Mouse (Mus musculus): ENCODE measurements around the gene Tmem263. TPM values are rescaled to one million over a fixed set of nuclear protein-coding genes. Genes with fewer than 3 reads are reported as not detected.

Gene Tmem263
- polyA plus RNA-seq (2016; fragmentation: Nextera tagmentation; extraction: Ambion mirVana) = 45.3 and 49.3 TPM in 2 replicates

- peak within 1 kb of the TSS; percentile 98 for H3K27ac ChIP-seq
- peak; percentile 95 for DNase-seq (ENCODE audit: low spot score)
- peak within 1 kb of the TSS; percentile 98 for H3K4me3 ChIP-seq
- no peaks in the 10 kb centered on the region for H3K27me3 ChIP-seq (ENCODE audit: insufficient read depth, poor library complexity, severe bottlenecking)
- H3K36me3 ChIP-seq = no peaks in the 10 kb centered on the region
- no peaks in the 10 kb centered on the region for H3K9me3 ChIP-seq
- H3K4me1 ChIP-seq (replicated peaks) = peaks cover 20% of the 10 kb centered on the region
- WGBS = under 1% methylated on average over 84 of the region's 96 CpGs
These were observed at the start of gene Tmem263, which contains the start of gene Fhl4 for GRCm38 (mm10) chr10:85102247-85103084. Gene Tmem263 (plus strand): TSS chr10:85102627. Gene Fhl4 (minus strand): TSS chr10:85102495.

GRCm38 (mm10) chr10:85054876-85055275 is 47.6 kb upstream of the Tmem263 start:
- no peak for DNase-seq (ENCODE audit: low spot score)
- no peaks in the 10 kb centered on the region for H3K36me3 ChIP-seq
- WGBS = 91% methylated on average over 2 of the region's 2 CpGs

GRCm38 (mm10) chr10:85071605-85072152 is 30.7 kb upstream of the Tmem263 start:
- Histone ChIP-seq H3K4me3 (no peak overlapping the region), H3K4me1 (replicated peaks) (no peaks in the 10 kb centered on the region), H3K9me3 (no peaks in the 10 kb centered on the region), H3K27me3 (ENCODE audit: insufficient read depth, poor library complexity, severe bottlenecking) (no peaks in the 10 kb centered on the region), H3K27ac (no peak overlapping the region), H3K36me3 (no peaks in the 10 kb centered on the region)
- WGBS = 58% methylated on average over 4 of the region's 4 CpGs
- no peak for DNase-seq (ENCODE audit: low spot score)

More at GRCm38 (mm10) chr10:85054876-85055275, 47.6 kb upstream of the Tmem263 start:
- no peak overlapping the region for H3K27ac ChIP-seq
- no peaks in the 10 kb centered on the region; the same call in 1 of the 2 replicates for H3K27me3 ChIP-seq (ENCODE audit: insufficient read depth, poor library complexity, severe bottlenecking)
- H3K4me1 ChIP-seq (replicated peaks) = no peaks in the 10 kb centered on the region
- H3K9me3 ChIP-seq = no peaks in the 10 kb centered on the region
- H3K4me3 ChIP-seq = no peak overlapping the region

- Histone ChIP-seq H3K36me3 (no peaks in the 10 kb centered on the region), H3K27me3 (ENCODE audit: insufficient read depth, poor library complexity, severe bottlenecking) (no peaks in the 10 kb centered on the region), H3K9me3 (no peaks in the 10 kb centered on the region), H3K4me3 (peak overlapping the region; percentile 98), H3K4me1 (replicated peaks) (peaks cover 20% of the 10 kb centered on the region), H3K27ac (peak overlapping the region; percentile 98)
- DNase-seq (ENCODE audit: low spot score) = no peak
- WGBS = 2% methylated on average over 10 of the region's 10 CpGs
These were observed 586 bp upstream of the Tmem263 start for GRCm38 (mm10) chr10:85101841-85102240.

GRCm38 (mm10) chr10:85103085-85103885 is 858 bp downstream of the Tmem263 start:
- Histone ChIP-seq H3K9me3 (no peaks in the 10 kb centered on the region), H3K27me3 (ENCODE audit: insufficient read depth, poor library complexity, severe bottlenecking) (no peaks in the 10 kb centered on the region), H3K4me1 (replicated peaks) (peaks cover 20% of the 10 kb centered on the region), H3K27ac (peak overlapping the region; percentile 98), H3K36me3 (no peaks in the 10 kb centered on the region), H3K4me3 (peak overlapping the region; percentile 98)
- peak; percentile 56 for DNase-seq (ENCODE audit: low spot score)
- WGBS = under 1% methylated on average over 34 of the region's 34 CpGs

GRCm38 (mm10) chr10:85114409-85114808 is 12.0 kb downstream of the Tmem263 start:
- no peak overlapping the region for H3K4me3 ChIP-seq
- no peaks in the 10 kb centered on the region for H3K9me3 ChIP-seq
- DNase-seq (ENCODE audit: low spot score) = no peak
- WGBS = 87% methylated on average over 4 of the region's 4 CpGs
- H3K27ac ChIP-seq = no peak overlapping the region
- no peaks in the 10 kb centered on the region for H3K4me1 ChIP-seq (replicated peaks)
- no peaks in the 10 kb centered on the region for H3K27me3 ChIP-seq (ENCODE audit: insufficient read depth, poor library complexity, severe bottlenecking)
- peaks cover 63% of the 10 kb centered on the region for H3K36me3 ChIP-seq

- H3K9me3 ChIP-seq = no peaks in the 10 kb centered on the region
- 89% methylated on average over 13 of the region's 13 CpGs for WGBS
- H3K36me3 ChIP-seq = peaks cover 63% of the 10 kb centered on the region
- H3K4me3 ChIP-seq = no peak overlapping the region
- no peaks in the 10 kb centered on the region for H3K27me3 ChIP-seq (ENCODE audit: insufficient read depth, poor library complexity, severe bottlenecking)
- H3K4me1 ChIP-seq (replicated peaks) = peaks cover 19% of the 10 kb centered on the region
- DNase-seq (ENCODE audit: low spot score) = no peak
- no peak overlapping the region for H3K27ac ChIP-seq
These were observed 22.8 kb downstream of the Tmem263 start for GRCm38 (mm10) chr10:85125184-85125583.

GRCm38 (mm10) chr10:85127395-85128287 is 25.2 kb downstream of the Tmem263 start, which contains the start of gene Mterf2:
Gene Mterf2 (minus strand): TSS chr10:85128027.
- Histone ChIP-seq H3K9me3 (no peaks in the 10 kb centered on the region), H3K36me3 (peaks cover 49% of the 10 kb centered on the region), H3K27me3 (ENCODE audit: insufficient read depth, poor library complexity, severe bottlenecking) (no peaks in the 10 kb centered on the region), H3K27ac (peak within 1 kb of the TSS; percentile 91), H3K4me3 (peak within 1 kb of the TSS; percentile 83), H3K4me1 (replicated peaks) (peaks cover 19% of the 10 kb centered on the region)
- peak; percentile 92 for DNase-seq (ENCODE audit: low spot score)
- 7% methylated on average over 20 of the region's 20 CpGs for WGBS

GRCm38 (mm10) chr10:85128453-85128852 is 26.0 kb downstream of the Tmem263 start:
- peaks cover 47% of the 10 kb centered on the region for H3K36me3 ChIP-seq
- no peaks in the 10 kb centered on the region for H3K9me3 ChIP-seq
- peak overlapping the region; percentile 91 for H3K27ac ChIP-seq
- 24% methylated on average over 7 of the region's 7 CpGs for WGBS
- DNase-seq (ENCODE audit: low spot score) = peak; percentile 11
- H3K4me3 ChIP-seq = peak overlapping the region; percentile 83
- peaks cover 19% of the 10 kb centered on the region for H3K4me1 ChIP-seq (replicated peaks)
- H3K27me3 ChIP-seq (ENCODE audit: insufficient read depth, poor library complexity, severe bottlenecking) = no peaks in the 10 kb centered on the region

GRCm38 (mm10) chr10:85136573-85136972 is 34.1 kb downstream of the Tmem263 start:
- no peaks in the 10 kb centered on the region for H3K4me1 ChIP-seq (replicated peaks)
- no peak overlapping the region for H3K4me3 ChIP-seq
- no peaks in the 10 kb centered on the region for H3K9me3 ChIP-seq
- H3K27me3 ChIP-seq (ENCODE audit: insufficient read depth, poor library complexity, severe bottlenecking) = no peaks in the 10 kb centered on the region
- H3K27ac ChIP-seq = no peak overlapping the region
- H3K36me3 ChIP-seq = peaks cover 34% of the 10 kb centered on the region
- 77% methylated on average over 6 of the region's 6 CpGs for WGBS
- DNase-seq (ENCODE audit: low spot score) = no peak

- no peak overlapping the region for H3K4me3 ChIP-seq
- no peaks in the 10 kb centered on the region for H3K27me3 ChIP-seq (ENCODE audit: insufficient read depth, poor library complexity, severe bottlenecking)
- no peak overlapping the region for H3K27ac ChIP-seq
- H3K9me3 ChIP-seq = no peaks in the 10 kb centered on the region
- no peaks in the 10 kb centered on the region for H3K4me1 ChIP-seq (replicated peaks)
- DNase-seq (ENCODE audit: low spot score) = no peak
- H3K36me3 ChIP-seq = peaks cover 59% of the 10 kb centered on the region
- 90% methylated on average over 9 of the region's 9 CpGs for WGBS
These were observed 39.0 kb downstream of the Tmem263 start for GRCm38 (mm10) chr10:85141465-85141864.

- Histone ChIP-seq H3K4me3 (no peak overlapping the region), H3K36me3 (peaks cover 75% of the 10 kb centered on the region), H3K4me1 (replicated peaks) (no peaks in the 10 kb centered on the region), H3K27me3 (ENCODE audit: insufficient read depth, poor library complexity, severe bottlenecking) (no peaks in the 10 kb centered on the region), H3K27ac (no peak overlapping the region), H3K9me3 (no peaks in the 10 kb centered on the region)
- WGBS = 91% methylated on average over 14 of the region's 14 CpGs
- DNase-seq (ENCODE audit: low spot score) = no peak
These were observed 43.9 kb downstream of the Tmem263 start for GRCm38 (mm10) chr10:85146282-85146681.

Measured in hindbrain, embryonic 10.5 days (tissue).